Mouse (Mus musculus) bone marrow, adult 2 months (tissue): ENCODE results near the gene Cyp2ab1. TPM values are rescaled to one million over a fixed set of nuclear protein-coding genes. Genes with fewer than 3 reads are reported as not detected.
A peak's percentile ranks its signal among the peaks of the same experiment; 100 is the strongest.

ENCODE experiments used
- H3K27ac ChIP-seq: fragments of 200-500 bp; 2 replicates; pipeline ENCODE4 v1.5.1; 2012; ENCODE audit warnings: low read depth, mild to moderate bottlenecking, control low read depth, inconsistent platforms, low read length; ENCODE audit not compliant: control insufficient read depth, poor library complexity, insufficient read depth
- H3K4me1 ChIP-seq: fragments of 200-500 bp; 2 replicates; pipeline ENCODE4 v1.6.1; 2011; ENCODE audit warnings: low read length; ENCODE audit not compliant: control insufficient read depth, insufficient read depth
- H3K4me3 ChIP-seq: fragments of 200-500 bp; replicated peaks from 2 replicates; pipeline ENCODE3; 2011; ENCODE audit warnings: mild to moderate bottlenecking, low read depth, low read length, control low read depth; ENCODE audit not compliant: control insufficient read depth
- CTCF ChIP-seq: fragments of 200-500 bp; IDR thresholded peaks from 2 replicates; pipeline ENCODE4 v1.5.1; 2011; ENCODE audit warnings: low read length, control low read depth; ENCODE audit not compliant: control insufficient read depth, insufficient read depth
- POLR2A ChIP-seq: fragments of 200-500 bp; IDR thresholded peaks from 2 replicates; pipeline ENCODE4 v1.6.1; 2011; ENCODE audit warnings: low read depth, mild to moderate bottlenecking, control low read depth, low read length, borderline replicate concordance; ENCODE audit not compliant: control insufficient read depth
- WGBS: fragments of 180-500 bp; shearing (Covaris S2); methylation state at CpG from one replicate; pipeline ENCODE4 v1.1.7; 2018; 5-methylcytosine and 5-hydroxymethylcytosine counted together
- polyA plus RNA-seq: library from polyadenylated mRNA; stranded (reverse); fragments of >200 nt; gene quantifications from 2 replicates; pipeline ENCODE4 v1.2.4, GENCODE M21; 2011; ENCODE audit warnings: low replicate concordance; ENCODE audit not compliant: missing spikeins, insufficient read depth, insufficient read length

The Cyp2ab1 gene
- polyA plus RNA-seq, 1 experiment, result 1.5 TPM

DNA sequence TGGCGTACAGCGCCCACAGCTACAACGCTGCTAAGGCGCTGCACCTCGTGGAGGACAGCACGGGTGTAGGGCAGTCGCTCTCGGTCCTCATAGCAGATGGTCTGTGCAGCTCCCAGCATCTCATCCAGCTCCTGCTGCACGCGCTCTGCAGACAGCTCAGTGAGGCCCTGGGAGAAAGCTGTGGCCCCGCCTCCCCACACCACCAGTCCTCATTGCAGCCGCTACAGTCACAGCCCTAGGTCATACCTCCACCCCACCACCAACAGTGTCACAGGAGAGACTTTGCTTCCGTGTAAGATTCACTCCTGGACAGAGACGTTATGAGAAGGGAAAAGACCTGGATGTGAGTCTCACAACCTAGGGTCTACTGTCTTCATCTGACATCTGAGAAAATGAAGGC is 12.9 kb downstream of the Cyp2ab1 start:
- Histone ChIP-seq H3K27ac (no peak overlapping the region), H3K4me1 (peaks cover 1% of the 10 kb centered on the region; the same call in 1 of the 2 replicates), H3K4me3 (no peak overlapping the region)
- TF ChIP-seq CTCF (no peak), POLR2A (no peak)
- 79% methylated on average over 14 of the region's 14 CpGs for WGBS

DNA sequence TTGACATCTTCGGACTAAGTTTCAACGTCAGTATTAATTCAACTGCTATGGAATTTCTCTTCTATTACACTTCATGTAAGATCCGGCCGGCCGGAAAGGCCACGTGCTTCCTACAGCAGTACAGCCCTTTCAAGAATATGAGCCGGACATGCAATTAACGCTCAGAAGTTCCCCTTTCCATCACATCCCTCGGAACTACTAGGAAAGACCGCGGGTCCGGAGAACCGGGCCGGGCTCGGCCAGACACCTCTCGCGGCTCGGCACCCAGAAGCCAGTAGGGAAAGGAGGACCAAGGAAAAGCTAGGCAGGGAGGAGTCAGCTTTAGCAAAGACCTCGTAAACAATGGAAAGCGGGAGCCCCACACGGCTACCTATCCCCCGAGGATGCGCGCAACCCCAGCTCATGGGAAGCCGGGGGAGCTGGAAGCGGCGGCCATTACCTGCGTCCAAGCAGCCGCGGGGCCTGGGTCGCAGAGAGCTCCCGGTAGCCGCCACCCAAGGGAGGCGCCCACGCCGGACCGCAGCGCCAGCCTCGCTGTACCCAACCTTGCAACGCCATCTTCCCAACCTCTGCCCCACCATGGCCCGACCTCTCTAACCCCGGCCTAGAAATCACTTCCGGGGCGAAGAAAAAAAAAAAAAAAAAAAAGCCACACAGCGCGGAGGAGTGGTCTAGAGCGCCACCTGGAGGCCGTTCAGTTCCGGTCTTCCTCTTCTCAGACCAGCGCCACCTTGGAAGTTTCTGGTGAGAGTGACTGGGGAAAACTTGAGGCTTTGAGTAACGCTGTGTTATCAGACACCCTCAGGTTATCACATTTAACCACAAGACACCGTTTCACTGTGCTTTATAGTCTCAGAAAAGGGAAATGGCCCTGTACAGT is 23.2 kb downstream of the Cyp2ab1 start, which contains the start of gene Parl:
TSS of gene Parl (minus strand) at position 618 of the 880 bp plus-strand sequence.
- WGBS, result under 1% methylated on average over 52 of the region's 52 CpGs

GRCm38 (mm10) chr16:20300076-20300475 is 25.1 kb downstream of the Cyp2ab1 start:
- TF ChIP-seq POLR2A (no peak), CTCF (no peak)
- H3K27ac ChIP-seq, result no peak overlapping the region
- 91% methylated on average over 2 of the region's 2 CpGs for WGBS
- H3K4me1 ChIP-seq, result no peaks in the 10 kb centered on the region; the same call in 1 of the 2 replicates
- no peak overlapping the region for H3K4me3 ChIP-seq

More for the DNA sequence above, 23.2 kb downstream of the Cyp2ab1 start, which contains the start of gene Parl:
- H3K4me1 ChIP-seq, result no peaks in the 10 kb centered on the region; the same call in 1 of the 2 replicates
- peak; percentile 87 for TF ChIP-seq CTCF
- peak; percentile 25; the same call in 1 of the 2 replicates for TF ChIP-seq POLR2A
- peak within 1 kb of the TSS; percentile 65 for H3K27ac ChIP-seq
- H3K4me3 ChIP-seq, result peak within 1 kb of the TSS; percentile 76

- no peak overlapping the region for H3K27ac ChIP-seq
- 57% methylated on average over 4 of the region's 4 CpGs for WGBS
- no peak overlapping the region for H3K4me3 ChIP-seq
- H3K4me1 ChIP-seq, result no peaks in the 10 kb centered on the region
- TF ChIP-seq POLR2A (no peak), CTCF (no peak)
These were observed 45.0 kb downstream of the Cyp2ab1 start for GRCm38 (mm10) chr16:20280238-20280637.

GRCm38 (mm10) chr16:20279395-20279794 is 45.8 kb downstream of the Cyp2ab1 start:
- 73% methylated on average over 5 of the region's 5 CpGs for WGBS
- H3K4me3 ChIP-seq, result no peak overlapping the region
- no peak for TF ChIP-seq POLR2A
- no peak for TF ChIP-seq CTCF
- H3K4me1 ChIP-seq, result no peaks in the 10 kb centered on the region
- H3K27ac ChIP-seq, result no peak overlapping the region

DNA sequence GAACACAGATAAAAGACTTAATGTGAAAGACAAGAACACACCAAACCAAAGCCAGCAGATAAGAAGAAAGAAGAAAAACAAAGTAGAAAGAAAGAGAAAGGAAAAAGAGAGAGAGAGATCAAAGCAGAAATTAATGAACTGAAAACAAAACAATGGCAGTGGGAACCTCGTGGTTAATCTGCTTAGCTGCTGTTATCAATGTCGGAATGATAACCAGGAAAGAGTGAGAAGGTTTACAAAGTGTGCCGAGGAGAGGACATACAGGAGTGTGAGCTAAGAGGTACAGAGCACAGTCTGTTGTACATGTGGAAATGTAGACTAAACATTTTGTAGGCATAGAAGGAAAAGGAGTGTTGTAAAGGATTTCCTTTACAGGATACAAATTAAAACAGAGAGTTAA is 52.2 kb downstream of the Cyp2ab1 start:
- no peak for TF ChIP-seq CTCF
- no peak for TF ChIP-seq POLR2A
- H3K4me3 ChIP-seq, result no peak overlapping the region
- no peaks in the 10 kb centered on the region; the same call in 1 of the 2 replicates for H3K4me1 ChIP-seq
- 37% methylated on average over 3 of the region's 3 CpGs for WGBS
- H3K27ac ChIP-seq, result no peak overlapping the region

DNA sequence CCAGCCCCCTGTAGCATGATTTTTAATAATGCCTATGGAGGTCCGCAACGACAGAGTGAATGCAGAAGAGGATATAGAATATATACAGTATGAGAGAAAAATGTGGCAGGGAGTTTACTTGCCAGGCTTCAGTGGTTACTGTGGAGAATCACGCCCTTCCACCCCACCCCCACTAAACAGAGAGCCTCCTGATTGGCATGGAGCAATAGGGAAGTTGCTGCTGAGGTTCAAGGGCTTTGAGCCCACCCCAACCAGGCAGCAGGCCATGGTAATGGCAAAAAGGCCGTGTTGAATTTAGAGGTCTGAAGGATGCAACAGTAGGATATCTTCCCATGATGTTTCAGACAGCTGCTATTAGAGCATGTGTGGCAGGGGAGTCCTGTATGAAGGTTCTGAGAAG is 53.9 kb downstream of the Cyp2ab1 start:
- TF ChIP-seq CTCF (no peak), POLR2A (no peak)

GRCm38 (mm10) chr16:20265089-20265488 is 60.1 kb downstream of the Cyp2ab1 start:
- no peak overlapping the region for H3K4me3 ChIP-seq
- no peaks in the 10 kb centered on the region for H3K4me1 ChIP-seq
- WGBS, result 21% methylated on average over 7 of the region's 7 CpGs
- TF ChIP-seq CTCF (no peak), POLR2A (no peak)
- no peak overlapping the region for H3K27ac ChIP-seq

More for the DNA sequence above, 53.9 kb downstream of the Cyp2ab1 start:
- no peak overlapping the region for H3K4me3 ChIP-seq
- 32% methylated on average over 4 of the region's 4 CpGs for WGBS
- no peak overlapping the region for H3K27ac ChIP-seq
- no peaks in the 10 kb centered on the region; the same call in 1 of the 2 replicates for H3K4me1 ChIP-seq

Other genes starting within 250 kb of the Cyp2ab1 start
- 8.0 and 14.1 TPM in 2 replicates for gene Klhl24, start 227.9 kb downstream of the Cyp2ab1 start, polyA plus RNA-seq
- 8.0 and 17.7 TPM in 2 replicates for gene Yeats2, start 184.3 kb downstream of the Cyp2ab1 start, polyA plus RNA-seq
- gene Map6d1, start 84.0 kb downstream of the Cyp2ab1 start, polyA plus RNA-seq, result not detected in 2 replicates
- 57.4 and 96.3 TPM in 2 replicates for gene Parl, start 23.0 kb downstream of the Cyp2ab1 start, polyA plus RNA-seq
- 32.1 and 71.4 TPM in 2 replicates for gene Abcc5, start 101.0 kb upstream of the Cyp2ab1 start, polyA plus RNA-seq
- 38.0 and 64.7 TPM in 2 replicates for gene Eif2b5, start 173.4 kb upstream of the Cyp2ab1 start, polyA plus RNA-seq
- 12.1 and 19.5 TPM in 2 replicates for gene Dvl3, start 191.6 kb upstream of the Cyp2ab1 start, polyA plus RNA-seq
- 117 and 135 TPM in 2 replicates for gene Ap2m1, start 210.1 kb upstream of the Cyp2ab1 start, polyA plus RNA-seq
- 30.4 and 53.5 TPM in 2 replicates for gene Abcf3, start 223.2 kb upstream of the Cyp2ab1 start, polyA plus RNA-seq